Mouse (Mus musculus): ENCODE measurements around the gene Crip2.
A peak's percentile ranks its signal among the peaks of the same experiment; 100 is the strongest.

Gene Crip2

GRCm38 (mm10) chr12:113147481-113147880, 7.4 kb downstream of the Crip2 start:
- DNase-seq (ENCODE audit: low read depth, low spot score) = no peak

- no peak for DNase-seq (ENCODE audit: low read depth, low spot score)
Measured at GRCm38 (mm10) chr12:113148381-113149035, 8.5 kb downstream of the Crip2 start.

GRCm38 (mm10) chr12:113149341-113149740, 9.3 kb downstream of the Crip2 start:
- DNase-seq (ENCODE audit: low read depth, low spot score) = no peak

GRCm38 (mm10) chr12:113149896-113150295, 9.9 kb downstream of the Crip2 start:
- no peak for DNase-seq (ENCODE audit: low read depth, low spot score)

GRCm38 (mm10) chr12:113150591-113150990, 10.6 kb downstream of the Crip2 start:
- no peak for DNase-seq (ENCODE audit: low read depth, low spot score)

- DNase-seq (ENCODE audit: low read depth, low spot score) = no peak
Measured at GRCm38 (mm10) chr12:113151046-113151445, 11.0 kb downstream of the Crip2 start.

GRCm38 (mm10) chr12:113151661-113152271, 11.7 kb downstream of the Crip2 start:
- no peak for DNase-seq (ENCODE audit: low read depth, low spot score)

- DNase-seq (ENCODE audit: low read depth, low spot score) = no peak
Measured at GRCm38 (mm10) chr12:113152272-113152661, 12.2 kb downstream of the Crip2 start.

- DNase-seq (ENCODE audit: low read depth, low spot score) = no peak
Measured at GRCm38 (mm10) chr12:113152991-113153525, 13.0 kb downstream of the Crip2 start.

- no peak for DNase-seq (ENCODE audit: low read depth, low spot score)
Measured at GRCm38 (mm10) chr12:113153971-113154370, 13.9 kb downstream of the Crip2 start.

GRCm38 (mm10) chr12:113154747-113155075, 14.7 kb downstream of the Crip2 start:
- DNase-seq (ENCODE audit: low read depth, low spot score) = no peak

GRCm38 (mm10) chr12:113155076-113155771, 15.2 kb downstream of the Crip2 start:
- DNase-seq (ENCODE audit: low read depth, low spot score) = no peak

GRCm38 (mm10) chr12:113155887-113156539, 16.0 kb downstream of the Crip2 start, which contains the start of gene Tedc1:
Tedc1 (plus strand) TSS chr12:113156421.
- DNase-seq (ENCODE audit: low read depth, low spot score) = peak; percentile 99

GRCm38 (mm10) chr12:113156540-113156929, 16.5 kb downstream of the Crip2 start:
- no peak for DNase-seq (ENCODE audit: low read depth, low spot score)

GRCm38 (mm10) chr12:113157002-113157401, 17.0 kb downstream of the Crip2 start:
- DNase-seq (ENCODE audit: low read depth, low spot score) = no peak

GRCm38 (mm10) chr12:113157521-113157920, 17.5 kb downstream of the Crip2 start:
- no peak for DNase-seq (ENCODE audit: low read depth, low spot score)

GRCm38 (mm10) chr12:113157971-113158370, 17.9 kb downstream of the Crip2 start:
- DNase-seq (ENCODE audit: low read depth, low spot score) = no peak

GRCm38 (mm10) chr12:113163561-113164006, 23.5 kb downstream of the Crip2 start:
- no peak for DNase-seq (ENCODE audit: low read depth, low spot score)

- DNase-seq (ENCODE audit: low read depth, low spot score) = no peak
Measured at GRCm38 (mm10) chr12:113168031-113168536, 28.0 kb downstream of the Crip2 start.

- DNase-seq (ENCODE audit: low read depth, low spot score) = no peak
Measured at GRCm38 (mm10) chr12:113176960-113177725, 37.1 kb downstream of the Crip2 start.

GRCm38 (mm10) chr12:113181020-113181419, 41.0 kb downstream of the Crip2 start:
- no peak for DNase-seq (ENCODE audit: low read depth, low spot score)

Data from embryo, embryonic 11.5 days (tissue).